Mouse (Mus musculus) thymus, adult 2 months (tissue): ENCODE data around the gene Acaca. TPM values are rescaled to one million over a fixed set of nuclear protein-coding genes. Genes with fewer than 3 reads are reported as not detected.
A peak's percentile ranks its signal among the peaks of the same experiment; 100 is the strongest.

Experiments used
- DNase-seq: peaks from one replicate; pipeline ENCODE4 v3.0.0; 2021
- H3K27ac ChIP-seq: fragments of 200-500 bp; 2 replicates; pipeline ENCODE4 v1.5.1; 2012; ENCODE audit warnings: low read length, control low read depth; ENCODE audit not compliant: control insufficient read depth, insufficient read depth
- H3K27me3 ChIP-seq: fragments of 200-500 bp; 2 replicates; pipeline ENCODE4 v1.6.1; 2012; ENCODE audit warnings: mild to moderate bottlenecking, low read length, moderate library complexity, mixed read lengths; ENCODE audit not compliant: control insufficient read depth, insufficient read depth
- H3K36me3 ChIP-seq: fragments of 200-500 bp; 2 replicates; pipeline ENCODE4 v1.6.1; 2012; ENCODE audit warnings: mild to moderate bottlenecking, low read length, moderate library complexity; ENCODE audit not compliant: control insufficient read depth, insufficient read depth
- H3K4me1 ChIP-seq: fragments of 200-500 bp; replicated peaks from 2 replicates; pipeline ENCODE4 v1.6.1; 2012; ENCODE audit warnings: low read length; ENCODE audit not compliant: control insufficient read depth, insufficient read depth
- H3K4me3 ChIP-seq: fragments of 200-500 bp; 2 replicates; pipeline ENCODE4 v1.5.1; 2012; ENCODE audit warnings: mild to moderate bottlenecking, low read length, control low read depth, moderate library complexity; ENCODE audit not compliant: control insufficient read depth, insufficient read depth
- CTCF ChIP-seq: fragments of 200-500 bp; IDR thresholded peaks from 2 replicates; pipeline ENCODE4 v1.5.1; 2012; ENCODE audit warnings: mild to moderate bottlenecking, control low read depth, low read length, moderate library complexity, borderline replicate concordance; ENCODE audit not compliant: control insufficient read depth, poor library complexity, insufficient read depth; ENCODE audit errors: extremely low read depth
- POLR2A ChIP-seq: fragments of 200-500 bp; IDR thresholded peaks from 2 replicates; pipeline ENCODE4 v1.6.1; 2012; ENCODE audit warnings: mild to moderate bottlenecking, low read length, control low read depth, moderate library complexity; ENCODE audit not compliant: control insufficient read depth, poor library complexity, insufficient read depth; ENCODE audit errors: extremely low read depth
- WGBS: fragments of 180-500 bp; shearing (Covaris S2); methylation state at CpG from one replicate; pipeline ENCODE4 v1.1.7; 2018; 5-methylcytosine and 5-hydroxymethylcytosine counted together
- polyA plus RNA-seq: library from polyadenylated mRNA; depleted of rRNA; stranded (reverse); fragments of >200 nt; gene quantifications from 2 replicates; pipeline ENCODE4 v1.2.3, GENCODE M21; 2012

Acaca gene
- polyA plus RNA-seq, 1 experiment: 25.3 TPM

- TF ChIP-seq POLR2A (no peak), CTCF (no peak)
- Histone ChIP-seq H3K4me1 (no peaks in the 10 kb centered on the region), H3K27me3 (no peaks in the 10 kb centered on the region), H3K27ac (no peak overlapping the region), H3K36me3 (no peaks in the 10 kb centered on the region), H3K4me3 (no peak overlapping the region)
- WGBS: 96% methylated on average over 4 of the region's 4 CpGs
- DNase-seq: no peak
Measured at GRCm38 (mm10) chr11:84218951-84219350, 89.5 kb downstream of the Acaca start.

- peak; percentile 59 for DNase-seq
- no peak for TF ChIP-seq CTCF
- TF ChIP-seq POLR2A: no peak
- H3K27me3 ChIP-seq: no peaks in the 10 kb centered on the region
- no peak overlapping the region for H3K27ac ChIP-seq
- H3K4me3 ChIP-seq: no peak overlapping the region
- no peaks in the 10 kb centered on the region for H3K36me3 ChIP-seq
- no peaks in the 10 kb centered on the region for H3K4me1 ChIP-seq
Measured at GRCm38 (mm10) chr11:84243562-84243961, 114.1 kb downstream of the Acaca start.

DNA sequence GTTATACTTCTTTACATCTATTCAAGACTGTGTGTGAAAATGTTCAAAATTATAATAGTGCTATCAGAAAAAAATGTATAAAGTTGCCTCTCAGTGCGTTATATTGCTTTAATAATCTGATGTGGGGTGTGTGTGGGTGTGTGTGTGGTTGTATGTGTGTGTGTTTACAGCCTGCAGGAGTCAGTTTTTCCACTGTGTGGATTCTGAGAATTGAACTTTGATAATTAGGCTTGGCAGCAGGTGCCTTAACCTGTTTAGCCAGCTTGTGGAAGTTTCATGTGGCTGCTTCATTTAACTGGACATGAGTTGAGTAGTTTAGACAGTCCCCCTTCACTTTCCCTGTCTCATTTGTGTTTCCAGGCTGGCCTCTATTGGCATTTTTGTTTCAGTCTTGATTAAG lies 117.9 kb downstream of the Acaca start:
- Histone ChIP-seq H3K36me3 (no peaks in the 10 kb centered on the region), H3K4me1 (no peaks in the 10 kb centered on the region), H3K4me3 (no peak overlapping the region), H3K27ac (no peak overlapping the region), H3K27me3 (no peaks in the 10 kb centered on the region)
- WGBS: 88% methylated on average over 1 of the region's 1 CpGs
- TF ChIP-seq CTCF (no peak), POLR2A (no peak)
- no peak for DNase-seq

GRCm38 (mm10) chr11:84251170-84251569 lies 121.7 kb downstream of the Acaca start:
- WGBS: 95% methylated on average over 3 of the region's 3 CpGs
- no peak overlapping the region for H3K4me3 ChIP-seq
- H3K27ac ChIP-seq: no peak overlapping the region
- no peaks in the 10 kb centered on the region for H3K4me1 ChIP-seq
- DNase-seq: no peak
- no peaks in the 10 kb centered on the region for H3K36me3 ChIP-seq
- no peaks in the 10 kb centered on the region for H3K27me3 ChIP-seq
- TF ChIP-seq CTCF (no peak), POLR2A (no peak)

DNA sequence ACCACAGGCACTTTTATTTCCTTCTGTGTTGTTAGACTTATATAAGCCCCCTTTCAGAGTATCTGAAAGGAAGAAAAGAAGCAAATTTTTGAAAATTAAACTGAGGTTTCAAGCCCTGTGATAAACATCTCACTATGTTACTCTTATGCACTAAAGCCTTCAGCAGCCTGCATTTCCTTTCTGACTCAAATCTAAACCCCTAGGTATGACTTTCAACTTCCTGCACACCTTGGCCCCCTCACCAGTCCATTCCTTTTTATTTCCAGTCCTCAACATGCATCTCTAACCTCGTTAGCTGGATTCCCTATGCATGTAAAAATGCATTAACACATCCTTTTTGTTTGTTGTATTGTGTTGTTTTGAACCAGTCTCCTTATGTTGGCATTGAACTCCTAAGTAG lies 123.0 kb downstream of the Acaca start:
- Histone ChIP-seq H3K4me1 (no peaks in the 10 kb centered on the region), H3K36me3 (no peaks in the 10 kb centered on the region), H3K27me3 (no peaks in the 10 kb centered on the region), H3K27ac (no peak overlapping the region), H3K4me3 (no peak overlapping the region)
- DNase-seq: no peak
- TF ChIP-seq CTCF: no peak
- TF ChIP-seq POLR2A: no peak
- 86% methylated on average over 1 of the region's 1 CpGs for WGBS

GRCm38 (mm10) chr11:84255879-84256278 lies 126.4 kb downstream of the Acaca start:
- WGBS: 94% methylated on average over 4 of the region's 4 CpGs
- TF ChIP-seq POLR2A (no peak), CTCF (no peak)
- Histone ChIP-seq H3K4me1 (no peaks in the 10 kb centered on the region), H3K36me3 (no peaks in the 10 kb centered on the region), H3K27ac (no peak overlapping the region), H3K27me3 (no peaks in the 10 kb centered on the region), H3K4me3 (no peak overlapping the region)
- no peak for DNase-seq

DNA sequence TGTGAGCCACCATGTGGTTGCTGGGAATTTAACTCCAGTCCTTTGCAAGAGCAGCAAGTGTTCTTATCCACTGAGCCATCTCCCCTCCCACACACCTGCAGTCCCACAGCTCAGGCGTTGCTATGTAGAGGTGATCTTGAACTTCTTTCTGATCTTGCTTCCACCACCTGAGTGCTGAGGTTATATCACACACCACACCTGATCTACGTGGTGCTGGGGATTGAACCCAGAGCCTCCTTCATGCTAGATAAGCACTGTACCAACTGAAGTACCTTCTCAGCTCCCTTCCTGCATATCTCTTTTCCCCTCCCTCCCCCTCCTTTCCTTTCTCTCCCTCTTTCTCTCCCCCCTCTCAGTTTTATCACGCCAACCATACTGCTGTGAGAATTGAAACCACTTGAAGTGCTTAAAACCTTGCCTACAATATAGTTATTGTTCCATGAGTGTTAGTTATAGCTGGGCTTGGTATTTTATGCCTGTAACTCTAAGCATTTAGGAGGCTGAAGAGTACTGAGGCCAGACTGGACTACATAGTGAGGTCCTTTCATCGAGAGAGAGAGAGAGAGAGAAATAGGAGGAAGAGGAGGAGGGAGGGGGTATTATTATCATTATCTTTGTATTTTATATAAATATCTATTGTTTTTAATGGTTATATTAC lies 128.7 kb downstream of the Acaca start:
- H3K4me1 ChIP-seq: no peaks in the 10 kb centered on the region
- H3K4me3 ChIP-seq: no peak overlapping the region
- H3K27me3 ChIP-seq: no peaks in the 10 kb centered on the region
- DNase-seq: no peak
- WGBS: 60% methylated on average over 4 of the region's 4 CpGs
- TF ChIP-seq CTCF (no peak), POLR2A (no peak)
- H3K27ac ChIP-seq: no peak overlapping the region
- H3K36me3 ChIP-seq: no peaks in the 10 kb centered on the region
